Comparison of ENCODE assay signal across 9 mouse cellular contexts in the genomic region with DNA sequence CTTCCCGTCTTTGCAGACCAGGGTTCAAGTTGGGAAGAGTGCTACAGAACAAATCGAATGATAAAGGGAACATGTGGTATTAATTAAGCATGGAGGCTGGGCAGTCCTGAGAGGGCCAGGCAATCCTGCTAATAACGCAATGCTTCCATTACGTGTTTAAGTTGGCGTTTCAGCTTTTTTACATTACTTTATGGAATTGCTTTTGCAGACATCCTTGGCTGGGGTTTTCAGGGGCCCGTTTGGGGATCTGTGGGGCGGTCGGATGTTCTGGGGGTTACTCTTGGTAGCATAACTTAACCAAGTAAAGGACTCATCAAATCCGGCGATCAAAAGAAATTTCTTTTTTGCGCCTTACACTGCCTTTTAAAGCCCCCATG.
DNase-seq lines count a peak whose midpoint lies in the region; ATAC-seq and TF ChIP-seq lines count a peak whose summit lies in the region.
"Had no signal": no experiment of that assay in that cellular context is flagged by ENCODE, and none has a peak within 500 bp of the region (broad histone marks: within the 10 kb centered on the region; RNA-seq: fewer than 3 reads in every experiment).

No protein-coding gene starts in this region.

- WGBS in hindbrain, embryonic 11.5 days: 5% methylated on average over 11 of the region's 11 CpGs
- 10% methylated on average over 11 of the region's 11 CpGs for WGBS in midbrain, embryonic 11.5 days

- no peak for ATAC-seq in hindbrain, embryonic 11.5 days (ENCODE audit: low FRiP score)
- 0 out of 2 replicates have a peak, but pooled peaks have one; percentile 5 for ATAC-seq in midbrain, embryonic 11.5 days (ENCODE audit: low FRiP score)
- ATAC-seq in megakaryocyte progenitor cell, adult 5-6 weeks (replicated peaks; ENCODE audit: poor library complexity): no peak

- no peak for TF ChIP-seq POLR2A in cortical plate, adult 2 months (IDR thresholded peaks at IDR 0.05; ENCODE audit: extremely low read depth, insufficient read depth, low read length)

- peaks cover 5% of the 10 kb centered on the region for H3K4me1 ChIP-seq in cortical plate, adult 2 months (ENCODE audit: control insufficient read depth, insufficient read depth, low read length)
- H3K4me1 ChIP-seq in hindbrain, embryonic 11.5 days (replicated peaks; ENCODE audit: control insufficient read depth, insufficient read depth, low read length): no peaks in the 10 kb centered on the region
- H3K4me1 ChIP-seq in midbrain, embryonic 11.5 days (ENCODE audit: control insufficient read depth, insufficient read depth, low read length): peaks cover 5% of the 10 kb centered on the region

- DNase-seq in heart, adult 11 months: peak; percentile 79
- DNase-seq in heart, postnatal 4 days: no peak
- DNase-seq in hindbrain, embryonic 11.5 days (ENCODE audit: low spot score): no peak
- DNase-seq in midbrain, embryonic 11.5 days (ENCODE audit: low spot score, missing footprints): peak; percentile 93
- no peak for DNase-seq in cerebellum, adult 18-20 months
- no peak for DNase-seq in left cerebral cortex, postnatal 25 days (ENCODE audit: low spot score in 2 of 2)
- DNase-seq: kidney, adult 8-10 months had no signal

- H3K4me2 ChIP-seq in hindbrain, embryonic 11.5 days (replicated peaks; ENCODE audit: low read depth, low read length): peak overlapping the region; percentile 65
- peak overlapping the region; percentile 90 for H3K4me2 ChIP-seq in midbrain, embryonic 11.5 days

- no peak overlapping the region for H3K9ac ChIP-seq in hindbrain, embryonic 11.5 days (ENCODE audit: low read depth, low read length)
- H3K9ac ChIP-seq in midbrain, embryonic 11.5 days (ENCODE audit: low read length): peak overlapping the region; percentile 91; the same call in 1 of the 2 replicates

- H3K4me3 ChIP-seq in cortical plate, adult 2 months (ENCODE audit: insufficient read depth, low read length): peak overlapping the region; percentile 86
- H3K4me3 ChIP-seq in hindbrain, embryonic 11.5 days (ENCODE audit: low read depth, low read length): peak overlapping the region; percentile 67
- H3K4me3 ChIP-seq in midbrain, embryonic 11.5 days (ENCODE audit: low read depth, low read length): peak overlapping the region; percentile 89

- H3K27me3 ChIP-seq in hindbrain, embryonic 11.5 days (ENCODE audit: control insufficient read depth, insufficient read depth, low read length): no peaks in the 10 kb centered on the region
- no peaks in the 10 kb centered on the region for H3K27me3 ChIP-seq in midbrain, embryonic 11.5 days (ENCODE audit: control insufficient read depth, insufficient read depth, low read length)

- intact Hi-C loops in left cerebral cortex, postnatal 25 days (cut with DNase I): loop anchor here (5.0 kb wide), 1 partner anchor 50 kb away; no protein-coding TSS in a partner anchor

- no peaks in the 10 kb centered on the region for H3K9me3 ChIP-seq in hindbrain, embryonic 11.5 days (ENCODE audit: control insufficient read depth, low read length)
- no peaks in the 10 kb centered on the region for H3K9me3 ChIP-seq in midbrain, embryonic 11.5 days (ENCODE audit: control insufficient read depth, low read length)

- TF ChIP-seq CTCF in cortical plate, adult 2 months (IDR thresholded peaks at IDR 0.05; ENCODE audit: extremely low read depth, insufficient read depth, low read length): no peak

- H3K36me3 ChIP-seq in hindbrain, embryonic 11.5 days (ENCODE audit: control insufficient read depth, insufficient read depth, low read length): no peaks in the 10 kb centered on the region
- H3K36me3 ChIP-seq in midbrain, embryonic 11.5 days (ENCODE audit: control insufficient read depth, insufficient read depth, low read length): no peaks in the 10 kb centered on the region

- H3K27ac ChIP-seq in cortical plate, adult 2 months (ENCODE audit: insufficient read depth, low read length): no peak overlapping the region
- no peak overlapping the region for H3K27ac ChIP-seq in hindbrain, embryonic 11.5 days (ENCODE audit: low read depth, low read length)
- H3K27ac ChIP-seq in midbrain, embryonic 11.5 days (ENCODE audit: low read depth, low read length): no peak overlapping the region

Comparison
In these comparisons a context has a peak if more than half of its experiments do, and no peak if none do; other contexts are left out.
1. DNase-seq: peak in heart, adult 11 months (single experiment) and midbrain, embryonic 11.5 days (single experiment); none in heart, postnatal 4 days (single experiment), hindbrain, embryonic 11.5 days (single experiment), cerebellum, adult 18-20 months (0 of 2) and left cerebral cortex, postnatal 25 days (0 of 2).
2. Peak in every context shown above with its lines, with median percentiles within 50 percentile points of each other: H3K4me3 ChIP-seq.